36 mouse cellular contexts compared by ENCODE assay signal in the genomic region with DNA sequence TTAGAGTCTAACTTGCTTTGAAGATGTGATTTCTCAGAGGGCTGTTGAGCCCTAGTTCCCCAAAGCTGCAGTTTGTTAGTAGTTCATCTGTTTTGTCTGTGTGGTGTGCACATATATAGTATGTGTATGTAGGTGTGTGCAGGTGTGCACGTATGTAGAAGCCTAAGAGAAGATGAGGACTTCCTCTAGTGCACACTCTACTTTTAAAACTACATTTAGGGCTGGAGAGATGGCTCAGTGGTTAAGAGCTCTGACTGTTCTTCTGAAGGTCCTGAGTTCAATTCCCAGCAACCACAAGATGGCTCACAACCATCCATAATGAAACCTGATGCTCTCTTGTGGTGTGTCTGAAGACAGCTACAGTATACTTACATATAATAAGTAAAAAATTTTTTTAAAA. TPM values are rescaled to one million over a fixed set of nuclear protein-coding genes. Genes with fewer than 3 reads are reported as not detected.
"Had no signal": no experiment of that assay in that cellular context is flagged by ENCODE, and none has a peak within 500 bp of the region (broad histone marks: within the 10 kb centered on the region; RNA-seq: fewer than 3 reads in every experiment).

No protein-coding gene starts in this region.

- H3K27ac ChIP-seq: embryonic facial prominence, embryonic 10.5 days; embryonic facial prominence, embryonic 12.5 days; embryonic facial prominence, embryonic 13.5 days; embryonic facial prominence, embryonic 15.5 days; forebrain, embryonic 10.5 days; forebrain, embryonic 12.5 days; forebrain, embryonic 13.5 days; forebrain, embryonic 15.5 days; gastrocnemius, adult 2 months; heart, adult 2 months; heart, embryonic 10.5 days had no signal

- H3K9ac ChIP-seq: embryonic facial prominence, embryonic 12.5 days; embryonic facial prominence, embryonic 13.5 days; embryonic facial prominence, embryonic 15.5 days; forebrain, embryonic 12.5 days; forebrain, embryonic 13.5 days; forebrain, embryonic 15.5 days; forebrain, postnatal 0 days had no signal

- H3K27me3 ChIP-seq: embryonic facial prominence, embryonic 12.5 days; forebrain, embryonic 15.5 days had no signal

- H3K4me2 ChIP-seq: embryonic facial prominence, embryonic 12.5 days; embryonic facial prominence, embryonic 13.5 days; embryonic facial prominence, embryonic 15.5 days; forebrain, embryonic 12.5 days; forebrain, embryonic 13.5 days; forebrain, embryonic 15.5 days; heart, embryonic 11.5 days had no signal

- H3K36me3 ChIP-seq: embryonic facial prominence, embryonic 10.5 days; embryonic facial prominence, embryonic 12.5 days; embryonic facial prominence, embryonic 13.5 days; embryonic facial prominence, embryonic 15.5 days; forebrain, embryonic 10.5 days; forebrain, embryonic 12.5 days; forebrain, embryonic 15.5 days; heart, embryonic 10.5 days had no signal

- H3K4me3 ChIP-seq: embryonic facial prominence, embryonic 10.5 days; embryonic facial prominence, embryonic 12.5 days; embryonic facial prominence, embryonic 13.5 days; embryonic facial prominence, embryonic 15.5 days; erythroblast, embryonic 14.5 days; forebrain, embryonic 10.5 days; forebrain, embryonic 12.5 days; forebrain, embryonic 13.5 days; forebrain, embryonic 15.5 days; gastrocnemius, adult 2 months; heart, adult 2 months; heart, embryonic 10.5 days had no signal

- DNase-seq: cerebellum, postnatal 10 days; cerebellum, postnatal 14 days; cerebellum, postnatal 25 days; cerebellum, postnatal 36 days; embryo, embryonic 11 days; forebrain, postnatal 0 days; gastrocnemius, adult 2 months; gastrocnemius, postnatal 10 days; gastrocnemius, postnatal 14 days; gastrocnemius, postnatal 36 days; heart, adult 11 months; heart, adult 18-20 months; heart, adult 2 months had no signal

- H3K9me3 ChIP-seq: embryonic facial prominence, embryonic 10.5 days; embryonic facial prominence, embryonic 12.5 days; embryonic facial prominence, embryonic 13.5 days; embryonic facial prominence, embryonic 15.5 days; forebrain, embryonic 10.5 days; forebrain, embryonic 12.5 days; forebrain, embryonic 13.5 days; forebrain, embryonic 15.5 days; heart, embryonic 10.5 days had no signal

RNA-seq across cellular contexts. Expression of a gene that starts 16.6 kb away (rescaled TPM):
- total RNA-seq: common myeloid progenitor, adult 5-6 weeks; forebrain, postnatal 0 days; gastrocnemius, postnatal 10 days; gastrocnemius, postnatal 4 days; granulocyte monocyte progenitor cell, adult 5-6 weeks; heart, adult 18-20 months; heart, adult 2 months; heart, adult 8-10 months had no signal
- polyA plus RNA-seq: cortical plate, adult 2 months; embryonic facial prominence, embryonic 10.5 days; embryonic facial prominence, embryonic 11.5 days; embryonic facial prominence, embryonic 12.5 days; embryonic facial prominence, embryonic 13.5 days; embryonic facial prominence, embryonic 14.5 days; embryonic facial prominence, embryonic 15.5 days; erythroblast, embryonic 14.5 days; forebrain, embryonic 10.5 days; forebrain, embryonic 11.5 days; forebrain, embryonic 12.5 days; forebrain, embryonic 13.5 days; forebrain, embryonic 14.5 days; forebrain, embryonic 15.5 days; forebrain, embryonic 16.5 days; forebrain, postnatal 0 days; frontal cortex, adult 2 months; gonadal fat pad, adult 2 months; heart, adult 2 months; heart, embryonic 10.5 days; heart, embryonic 11.5 days had no signal

RNA-seq across cellular contexts. Expression of a gene that starts 20.0 kb away (rescaled TPM):
- polyA plus RNA-seq: erythroblast, embryonic 14.5 days; heart, embryonic 11.5 days had no signal
